Mouse (Mus musculus) CH12.LX (cell line): ENCODE measurements around the gene Trim66. TPM values are rescaled to one million over a fixed set of nuclear protein-coding genes. Genes with fewer than 3 reads are reported as not detected.

Experiments used
- DNase-seq: peaks from one replicate; pipeline ENCODE4 v3.0.0-alpha.2; 2013; ENCODE audit errors: extremely low read depth
- H3K27ac ChIP-seq: 2 replicates; pipeline ENCODE4 v1.5.1; 2012; ENCODE audit warnings: low read depth, mild to moderate bottlenecking, control low read depth, moderate library complexity; ENCODE audit not compliant: insufficient read depth
- H3K27me3 ChIP-seq: replicated peaks from 2 replicates; pipeline ENCODE3; 2012; ENCODE audit warnings: inconsistent platforms
- H3K36me3 ChIP-seq, 2 experiments: replicated peaks in 1 of 2; 2 replicates each; pipeline versions ENCODE3 to v1.6.1; 2012; ENCODE audit warnings: inconsistent platforms in 1 of 2, low read length in 1 of 2, mild to moderate bottlenecking in 1 of 2, mixed read lengths in 1 of 2, moderate library complexity in 1 of 2; ENCODE audit not compliant: control insufficient read depth in 1 of 2, insufficient read depth in 1 of 2
- H3K4me1 ChIP-seq, 2 experiments: 2 replicates each; pipeline ENCODE4 v1.6.1; 2012; ENCODE audit warnings: inconsistent platforms in 1 of 2, moderate library complexity in 1 of 2; ENCODE audit not compliant: insufficient read depth in 2 of 2, control insufficient read depth in 1 of 2
- H3K4me2 ChIP-seq: 2 replicates; pipeline ENCODE4 v1.6.1; 2012; ENCODE audit warnings: low read depth, mild to moderate bottlenecking, control low read depth; ENCODE audit not compliant: poor library complexity, insufficient read depth, severe bottlenecking
- H3K4me3 ChIP-seq, 3 experiments: fragments of 150-350 bp in 1 of 3; sonication (generic) in 1 of 3; replicated peaks in 1 of 3; 2 replicates each; pipeline versions ENCODE3 to v1.5.1; 2011 to 2012; ENCODE audit warnings: low read depth in 2 of 3, low read length in 2 of 3, mild to moderate bottlenecking in 2 of 3, moderate library complexity in 2 of 3, control low read depth in 1 of 3, improper control_type of control experiment in 1 of 3, inconsistent platforms in 1 of 3, mixed read lengths in 1 of 3; ENCODE audit not compliant: poor library complexity in 1 of 3
- H3K79me2 ChIP-seq: replicated peaks from 2 replicates; pipeline ENCODE4 v1.6.1; 2012; ENCODE audit warnings: mild to moderate bottlenecking, moderate library complexity; ENCODE audit not compliant: control insufficient read depth, poor library complexity, insufficient read depth, severe bottlenecking; ENCODE audit errors: extremely low read depth
- H3K9ac ChIP-seq: 2 replicates; pipeline ENCODE4 v1.6.1; 2012; ENCODE audit warnings: low read depth, mild to moderate bottlenecking, control low read depth, moderate library complexity; ENCODE audit not compliant: insufficient read depth
- H3K9me3 ChIP-seq: replicated peaks from 2 replicates; pipeline ENCODE3; 2012; ENCODE audit warnings: low read length, inconsistent platforms, mixed read lengths
- BHLHE40 ChIP-seq: IDR thresholded peaks from 2 replicates; pipeline ENCODE4 v1.6.1; 2011; ENCODE audit warnings: mild to moderate bottlenecking, low read depth, low read length, improper control_type of control experiment
- CHD1 ChIP-seq: IDR thresholded peaks from 2 replicates; pipeline ENCODE4 v1.6.1; 2012; ENCODE audit warnings: low read depth, low read length, improper control_type of control experiment, inconsistent platforms
- CHD2 ChIP-seq: IDR thresholded peaks from 2 replicates; pipeline ENCODE4 v1.6.1; 2011; ENCODE audit warnings: low read length, improper control_type of control experiment
- CTCF ChIP-seq, 2 experiments: IDR thresholded peaks in 1 of 2; conservative IDR thresholded peaks in 1 of 2; 2 replicates each; pipeline ENCODE4 v1.5.1; 2011 to 2012; ENCODE audit warnings: low read depth in 2 of 2, low read length in 2 of 2, improper control_type of control experiment in 1 of 2, inconsistent platforms in 1 of 2, mild to moderate bottlenecking in 1 of 2, moderate library complexity in 1 of 2
- E2F4 ChIP-seq: IDR thresholded peaks from 2 replicates; pipeline ENCODE4 v1.6.1; 2011; ENCODE audit warnings: low read depth, low read length, improper control_type of control experiment; ENCODE audit not compliant: insufficient replicate concordance
- ELF1 ChIP-seq: IDR thresholded peaks from 2 replicates; pipeline ENCODE4 v1.6.1; 2014; ENCODE audit warnings: low read depth, mild to moderate bottlenecking, inconsistent platforms, low read length, improper control_type of control experiment
- EP300 ChIP-seq: IDR thresholded peaks from 2 replicates; pipeline ENCODE4 v1.6.1; 2011; ENCODE audit warnings: low read length, improper control_type of control experiment
- GABPA ChIP-seq: IDR thresholded peaks from 2 replicates; pipeline ENCODE4 v1.6.1; 2012; ENCODE audit warnings: low read depth, low read length, improper control_type of control experiment, inconsistent platforms; ENCODE audit not compliant: insufficient replicate concordance
- HCFC1 ChIP-seq: IDR thresholded peaks from 2 replicates; pipeline ENCODE4 v1.6.1; 2012; ENCODE audit warnings: low read depth, mild to moderate bottlenecking, inconsistent platforms, low read length, improper control_type of control experiment
- IRF4 ChIP-seq: IDR thresholded peaks from 2 replicates; pipeline ENCODE4 v1.6.1; 2014; ENCODE audit warnings: low read depth, mild to moderate bottlenecking, inconsistent platforms, low read length, improper control_type of control experiment
- JUND ChIP-seq: conservative IDR thresholded peaks from 2 replicates; pipeline ENCODE4 v1.6.1; 2011; ENCODE audit warnings: low read depth, low read length, improper control_type of control experiment
- KAT2A ChIP-seq: IDR thresholded peaks from 2 replicates; pipeline ENCODE4 v1.6.1; 2012; ENCODE audit warnings: low read length, improper control_type of control experiment, inconsistent platforms; ENCODE audit not compliant: insufficient replicate concordance
- MAFK ChIP-seq: IDR thresholded peaks from 2 replicates; pipeline ENCODE4 v1.6.1; 2011; ENCODE audit warnings: low read length, improper control_type of control experiment; ENCODE audit not compliant: insufficient replicate concordance
- MAX ChIP-seq: IDR thresholded peaks from 2 replicates; pipeline ENCODE4 v1.6.1; 2011; ENCODE audit warnings: low read length, improper control_type of control experiment
- MXI1 ChIP-seq: IDR thresholded peaks from 2 replicates; pipeline ENCODE4 v1.6.1; 2011; ENCODE audit warnings: mild to moderate bottlenecking, low read depth, low read length, improper control_type of control experiment
- PAX5 ChIP-seq: IDR thresholded peaks from 2 replicates; pipeline ENCODE4 v1.6.1; 2012; ENCODE audit warnings: low read length, inconsistent platforms, mixed read lengths
- POLR2A ChIP-seq: IDR thresholded peaks from 2 replicates; pipeline ENCODE4 v1.6.1; 2011; ENCODE audit warnings: low read depth, mild to moderate bottlenecking, improper control_type of control experiment, low read length
- SIN3A ChIP-seq: IDR thresholded peaks from 2 replicates; pipeline ENCODE4 v1.6.1; 2012; ENCODE audit warnings: low read length, improper control_type of control experiment, inconsistent platforms
- SMC3 ChIP-seq: IDR thresholded peaks from 2 replicates; pipeline ENCODE4 v1.6.1; 2011; ENCODE audit warnings: low read depth, low read length, improper control_type of control experiment
- UBTF ChIP-seq: IDR thresholded peaks from 2 replicates; pipeline ENCODE4 v1.6.1; 2012; ENCODE audit warnings: low read depth, mild to moderate bottlenecking, inconsistent platforms, low read length, improper control_type of control experiment, moderate library complexity
- USF1 ChIP-seq: IDR thresholded peaks from 2 replicates; pipeline ENCODE4 v1.6.1; 2014; ENCODE audit warnings: low read depth, mild to moderate bottlenecking, inconsistent platforms, low read length, improper control_type of control experiment
- USF2 ChIP-seq: conservative IDR thresholded peaks from 2 replicates; pipeline ENCODE4 v1.6.1; 2011; ENCODE audit warnings: low read depth, low read length, improper control_type of control experiment
- ZKSCAN1 ChIP-seq: IDR thresholded peaks from 2 replicates; pipeline ENCODE4 v1.6.1; 2012; ENCODE audit warnings: low read depth, inconsistent platforms, low read length, improper control_type of control experiment, borderline replicate concordance
- ZMIZ1 ChIP-seq: IDR thresholded peaks from 2 replicates; pipeline ENCODE4 v1.6.1; 2012; ENCODE audit warnings: low read depth, mild to moderate bottlenecking, inconsistent platforms, low read length, improper control_type of control experiment
- dilution Hi-C: fragments of 300-500 bp; cut with MboI; formaldehyde crosslinking; loops from 2 replicates; pipeline ENCODE4 v1.14.3; 2020; ENCODE audit warnings: low sequenced_read_pairs; ENCODE audit not compliant: extremely low pct_unique_long_range_greater_than_20kb, extremely low pct_ligation_motif_present
- in situ Hi-C: fragments of 300-500 bp; cut with MboI; formaldehyde crosslinking; loops from 3 replicates; pipeline ENCODE4 v1.14.3; 2019; ENCODE audit warnings: low sequenced_read_pairs, low pct_ligation_motif_present, low pct_unique_long_range_greater_than_20kb, mixed read lengths
- polyA plus RNA-seq: library from polyadenylated mRNA; unstranded; fragments of >175 nt; gene quantifications from 2 replicates; pipeline ENCODE4 v1.2.1, GENCODE M21; 2012; ENCODE audit warnings: low read depth; ENCODE audit not compliant: insufficient read length
- total RNA-seq, 2 experiments: library from RNA; depleted of rRNA; stranded (reverse); fragments of 300-350 nt in 1 of 2; fragments of >200 nt in 1 of 2; gene quantifications; 2 replicates each; pipeline ENCODE4 v1.2.3; 2012 to 2014

Trim66 gene
- total and polyA plus RNA-seq, 3 experiments = 0.08 to 0.67 (median 0.12) TPM

GRCm38 (mm10) chr7:109492616-109493318 lies 15.2 kb downstream of the Trim66 start:
- Histone ChIP-seq H3K4me1 (peaks cover 0 to 18% of the 10 kb centered on the region in 2 experiments; a peak in 2 of 4 replicates), H3K36me3 (no peaks in the 10 kb centered on the region), H3K27me3 (no peaks in the 10 kb centered on the region), H3K9me3 (no peaks in the 10 kb centered on the region), H3K4me3 (no peak overlapping the region), H3K4me2 (no peak overlapping the region), H3K27ac (no peak overlapping the region), H3K9ac (no peak overlapping the region), H3K79me2 (no peaks in the 10 kb centered on the region)
- DNase-seq = no peak
- dilution Hi-C loops (no loop called here), in situ Hi-C loops (no loop called here)
- TF ChIP-seq USF2 (no peak), CTCF (conservative IDR thresholded peaks at IDR 0.05 in 1 of 2, IDR thresholded peaks at IDR 0.05 in 1 of 2; ENCODE audit: low read depth in 2 of 2, low read length in 2 of 2) (no peak), EP300 (no peak)
- TF ChIP-seq, all 38 proteins: peak for 0

GRCm38 (mm10) chr7:109484221-109484620 lies 23.7 kb downstream of the Trim66 start:
- no peak for TF ChIP-seq HCFC1
- no peak for TF ChIP-seq ZMIZ1
- TF ChIP-seq USF2 = no peak
- TF ChIP-seq CHD2 = no peak
- TF ChIP-seq SIN3A = no peak
- no peak for TF ChIP-seq USF1
- no peak for TF ChIP-seq JUND
- no peak for TF ChIP-seq MAX
- Histone ChIP-seq H3K9ac (no peak overlapping the region), H3K4me1 (peaks cover 0 to 27% of the 10 kb centered on the region in 2 experiments; a peak in 2 of 4 replicates), H3K27me3 (no peaks in the 10 kb centered on the region), H3K4me2 (no peak overlapping the region), H3K4me3 (no peak overlapping the region), H3K27ac (no peak overlapping the region), H3K36me3 (no peaks in the 10 kb centered on the region), H3K79me2 (no peaks in the 10 kb centered on the region), H3K9me3 (no peaks in the 10 kb centered on the region)
- dilution Hi-C loops = no loop called here
- no peak for DNase-seq
- in situ Hi-C loops = no loop called here

GRCm38 (mm10) chr7:109480765-109481197 lies 27.2 kb downstream of the Trim66 start:
- H3K4me2 ChIP-seq = peak overlapping the region; percentile 48
- no peaks in the 10 kb centered on the region for H3K27me3 ChIP-seq
- no peaks in the 10 kb centered on the region for H3K9me3 ChIP-seq
- peak overlapping the region in 2 of 3 experiments; percentile 22 to 32 for H3K4me3 ChIP-seq
- peak; percentile 66 for DNase-seq
- H3K36me3 ChIP-seq = no peaks in the 10 kb centered on the region
- H3K9ac ChIP-seq = no peak overlapping the region
- dilution Hi-C loops = no loop called here
- H3K27ac ChIP-seq = no peak overlapping the region
- H3K4me1 ChIP-seq = peaks cover 0 to 29% of the 10 kb centered on the region in 2 experiments; a peak in 2 of 4 replicates
- H3K79me2 ChIP-seq = no peaks in the 10 kb centered on the region
- in situ Hi-C loops = no loop called here
- TF ChIP-seq GABPA = no peak
- peak; percentile 56; the same call in 1 of the 2 replicates for TF ChIP-seq IRF4
- TF ChIP-seq E2F4 = no peak
- no peak for TF ChIP-seq ZKSCAN1
- TF ChIP-seq KAT2A = no peak
- no peak for TF ChIP-seq BHLHE40
- peak; percentile 37; the same call in 1 of the 2 replicates for TF ChIP-seq MXI1
- peak; percentile 53 for TF ChIP-seq SMC3
- no peak for TF ChIP-seq EP300
- TF ChIP-seq ZMIZ1 = no peak
- TF ChIP-seq CHD1 = no peak
- 0 out of 2 replicates have a peak, but pooled peaks have one; percentile 9 for TF ChIP-seq ELF1
- TF ChIP-seq MAX = peak; percentile 15; the same call in 1 of the 2 replicates
- peak; percentile 3 to 64; a peak in 2 of 4 replicates for TF ChIP-seq CTCF (conservative IDR thresholded peaks at IDR 0.05 in 1 of 2, IDR thresholded peaks at IDR 0.05 in 1 of 2; ENCODE audit: low read depth in 2 of 2, low read length in 2 of 2)
- TF ChIP-seq UBTF = no peak
- TF ChIP-seq MAFK = no peak
- TF ChIP-seq POLR2A = no peak
- no peak for TF ChIP-seq CHD2
- no peak for TF ChIP-seq PAX5
